Mouse (Mus musculus) megakaryocyte-erythroid progenitor cell, adult 5 weeks (primary cell): ENCODE measurements around the gene Kcne1. TPM values are rescaled to one million over a fixed set of nuclear protein-coding genes. Genes with fewer than 3 reads are reported as not detected.

ENCODE experiments used
- polyA plus RNA-seq: library from polyadenylated mRNA; stranded (reverse); fragments of >175 nt; gene quantifications from 2 replicates; pipeline ENCODE4 v1.2.3, GENCODE M21; 2012

Gene Kcne1
- not detected in 2 replicates for polyA plus RNA-seq

GRCm38 (mm10) chr16:92359229-92359628 is at the start of gene Kcne1:
Gene Kcne1, minus strand, starts transcription at chr16:92359468.

GRCm38 (mm10) chr16:92321341-92321740 is 37.9 kb downstream of the Kcne1 start, which contains the start of gene Fam243:
Gene Fam243, minus strand, starts transcription at chr16:92321441.

DNA sequence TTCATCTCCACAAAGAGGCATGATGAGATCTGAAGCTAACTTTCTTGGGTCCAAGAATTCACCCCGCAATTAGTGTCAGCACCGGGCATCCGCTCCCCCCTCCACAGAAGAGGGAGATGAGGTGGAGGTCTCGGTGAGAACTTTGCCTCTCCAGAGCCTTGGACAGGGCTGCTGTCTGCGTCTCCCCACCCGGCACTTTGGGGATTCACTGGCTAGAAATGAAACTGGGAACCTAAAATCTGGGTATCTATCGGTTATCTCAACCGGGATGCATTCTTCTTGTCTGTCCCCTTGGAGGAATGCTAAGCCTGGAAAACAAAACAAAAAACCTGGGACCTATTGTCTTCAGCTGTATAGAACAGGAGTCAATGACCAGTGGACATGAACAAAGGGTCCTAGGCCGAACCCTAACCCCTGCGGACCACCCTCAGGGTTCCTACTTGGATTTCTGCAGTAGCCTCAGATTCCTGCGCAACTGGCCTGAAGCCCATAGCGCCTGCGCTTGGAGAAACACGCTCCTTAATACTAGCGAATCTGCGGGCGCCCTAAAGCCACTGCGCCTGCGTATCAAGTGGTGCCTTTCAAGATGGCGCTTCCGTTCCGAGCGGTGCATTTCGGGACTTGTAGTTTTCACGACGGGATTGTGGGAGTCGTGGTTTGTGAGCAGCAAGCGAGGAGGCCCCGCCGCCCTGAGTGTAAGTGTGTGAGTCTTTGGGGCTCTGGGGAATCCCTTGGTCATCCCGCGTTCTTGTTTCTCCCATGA is 58.4 kb downstream of the Kcne1 start, which contains the start of gene Smim11:
Gene Smim11 (plus strand): TSS at position 638 of the 763 bp plus-strand sequence.

Other genes starting within 250 kb of the Kcne1 start
- gene Kcne2, start 67.1 kb downstream of the Kcne1 start, polyA plus RNA-seq = not detected in 2 replicates
- 13.8 and 15.9 TPM in 2 replicates for gene Smim11, start 58.2 kb downstream of the Kcne1 start, polyA plus RNA-seq
- gene Fam243, start 38.0 kb downstream of the Kcne1 start, polyA plus RNA-seq = not detected in 2 replicates
- gene Rcan1, start 111.4 kb upstream of the Kcne1 start, polyA plus RNA-seq = 7.6 and 8.7 TPM in 2 replicates
- gene Clic6, start 126.3 kb upstream of the Kcne1 start, polyA plus RNA-seq = 0.02 and 0.05 TPM in 2 replicates